Mouse (Mus musculus): Measurements from ENCODE around the gene Grb14. TPM values are rescaled to one million over a fixed set of nuclear protein-coding genes. Genes with fewer than 3 reads are reported as not detected.

Grb14 gene
- polyA plus RNA-seq, 1 experiment: 0.55 TPM

- H3K27ac ChIP-seq (ENCODE audit: insufficient read depth, low read depth, low read length): no peak overlapping the region
- H3K4me1 ChIP-seq (ENCODE audit: control insufficient read depth, insufficient read depth, low read length): no peaks in the 10 kb centered on the region
- no peak overlapping the region for H3K4me3 ChIP-seq (ENCODE audit: insufficient read depth, low read length)
- TF ChIP-seq POLR2A (IDR thresholded peaks at IDR 0.05; ENCODE audit: borderline replicate concordance, low read depth, low read length): no peak
- no peak for TF ChIP-seq CTCF (IDR thresholded peaks at IDR 0.05; ENCODE audit: low read depth, low read length)
Observed at GRCm38 (mm10) chr2:65021691-65022362, 3.0 kb downstream of the Grb14 start.

DNA sequence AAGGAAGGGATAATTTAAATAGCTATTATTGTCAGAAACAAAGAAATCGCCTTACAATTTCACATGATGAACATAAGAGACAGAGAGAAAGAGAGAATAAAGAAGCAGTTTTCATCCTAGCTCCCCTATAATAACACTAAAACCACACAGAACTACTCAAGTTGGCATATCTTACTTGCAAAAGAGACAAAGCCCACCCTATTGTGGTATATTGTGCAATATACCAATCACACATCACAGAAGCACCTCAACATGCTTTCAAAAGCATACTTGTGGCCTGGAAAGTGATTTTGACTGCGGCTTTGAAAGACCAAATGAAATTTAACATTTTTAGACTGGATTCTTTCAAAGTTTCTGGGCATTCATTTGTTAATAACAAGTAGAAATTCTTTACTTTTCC, 7.4 kb downstream of the Grb14 start:
- Histone ChIP-seq H3K4me1 (ENCODE audit: control insufficient read depth, insufficient read depth, low read length) (no peaks in the 10 kb centered on the region), H3K27ac (ENCODE audit: insufficient read depth, low read depth, low read length) (no peak overlapping the region), H3K4me3 (ENCODE audit: insufficient read depth, low read length) (no peak overlapping the region)
- TF ChIP-seq POLR2A (IDR thresholded peaks at IDR 0.05; ENCODE audit: borderline replicate concordance, low read depth, low read length): no peak
- no peak for TF ChIP-seq CTCF (IDR thresholded peaks at IDR 0.05; ENCODE audit: low read depth, low read length)

- Histone ChIP-seq H3K4me1 (ENCODE audit: control insufficient read depth, insufficient read depth, low read length) (no peaks in the 10 kb centered on the region), H3K4me3 (ENCODE audit: insufficient read depth, low read length) (no peak overlapping the region), H3K27ac (ENCODE audit: insufficient read depth, low read depth, low read length) (no peak overlapping the region)
- TF ChIP-seq CTCF (IDR thresholded peaks at IDR 0.05; ENCODE audit: low read depth, low read length) (no peak), POLR2A (IDR thresholded peaks at IDR 0.05; ENCODE audit: borderline replicate concordance, low read depth, low read length) (no peak)
Observed at GRCm38 (mm10) chr2:65014552-65014951, 10.2 kb downstream of the Grb14 start.

DNA sequence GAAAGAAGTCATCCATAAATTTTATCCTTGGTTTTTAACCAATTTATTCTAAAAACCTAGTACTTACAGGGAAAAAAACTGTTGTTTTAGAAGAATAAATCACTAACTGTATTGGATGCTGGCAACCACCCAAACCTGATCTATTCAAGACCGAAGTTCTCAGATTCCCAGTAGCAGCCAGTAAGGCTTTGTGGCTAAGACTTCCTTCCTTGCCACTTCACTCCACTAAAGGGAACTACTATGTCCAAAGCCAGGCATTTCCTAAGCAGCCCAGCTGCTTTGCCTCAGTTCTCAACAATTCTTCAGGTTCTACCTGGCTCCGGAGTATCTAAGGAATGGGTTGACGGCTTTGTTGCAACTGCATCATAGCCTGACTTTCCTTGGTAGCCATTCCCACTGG, 14.7 kb downstream of the Grb14 start:
- TF ChIP-seq POLR2A (IDR thresholded peaks at IDR 0.05; ENCODE audit: borderline replicate concordance, low read depth, low read length) (no peak), CTCF (IDR thresholded peaks at IDR 0.05; ENCODE audit: low read depth, low read length) (no peak)
- Histone ChIP-seq H3K4me3 (ENCODE audit: insufficient read depth, low read length) (no peak overlapping the region), H3K27ac (ENCODE audit: insufficient read depth, low read depth, low read length) (no peak overlapping the region), H3K4me1 (ENCODE audit: control insufficient read depth, insufficient read depth, low read length) (no peaks in the 10 kb centered on the region)

DNA sequence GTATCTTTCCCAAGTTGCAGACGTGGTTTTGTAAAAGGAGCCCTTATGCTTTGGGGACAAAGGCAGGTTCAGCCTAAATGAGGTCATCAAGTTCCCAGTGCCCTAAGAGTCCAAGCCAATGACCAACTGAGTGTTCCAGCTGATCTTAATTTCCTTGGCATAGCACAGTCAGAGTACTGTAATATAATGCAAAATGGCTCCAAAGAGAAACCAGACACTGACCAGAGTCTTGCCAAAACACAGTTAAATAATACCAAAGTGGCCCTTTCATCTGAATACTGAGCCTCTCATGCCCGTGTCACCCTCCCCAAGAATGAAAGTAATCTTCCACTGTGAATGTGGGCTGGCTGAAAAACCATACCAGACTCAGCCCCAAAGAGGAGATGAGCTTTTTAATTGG, 17.4 kb downstream of the Grb14 start:
- Histone ChIP-seq H3K4me3 (ENCODE audit: insufficient read depth, low read length) (no peak overlapping the region), H3K4me1 (ENCODE audit: control insufficient read depth, insufficient read depth, low read length) (no peaks in the 10 kb centered on the region), H3K27ac (ENCODE audit: insufficient read depth, low read depth, low read length) (no peak overlapping the region)
- no peak for TF ChIP-seq POLR2A (IDR thresholded peaks at IDR 0.05; ENCODE audit: borderline replicate concordance, low read depth, low read length)
- TF ChIP-seq CTCF (IDR thresholded peaks at IDR 0.05; ENCODE audit: low read depth, low read length): no peak

- TF ChIP-seq CTCF (IDR thresholded peaks at IDR 0.05; ENCODE audit: low read depth, low read length) (no peak), POLR2A (IDR thresholded peaks at IDR 0.05; ENCODE audit: borderline replicate concordance, low read depth, low read length) (no peak)
- no peaks in the 10 kb centered on the region for H3K4me1 ChIP-seq (ENCODE audit: control insufficient read depth, insufficient read depth, low read length)
- no peak overlapping the region for H3K27ac ChIP-seq (ENCODE audit: insufficient read depth, low read depth, low read length)
- no peak overlapping the region for H3K4me3 ChIP-seq (ENCODE audit: insufficient read depth, low read length)
Observed at GRCm38 (mm10) chr2:65005044-65005443, 19.7 kb downstream of the Grb14 start.

GRCm38 (mm10) chr2:65003433-65003832, 21.4 kb downstream of the Grb14 start:
- H3K27ac ChIP-seq (ENCODE audit: insufficient read depth, low read depth, low read length): no peak overlapping the region
- H3K4me1 ChIP-seq (ENCODE audit: control insufficient read depth, insufficient read depth, low read length): no peaks in the 10 kb centered on the region
- no peak for TF ChIP-seq POLR2A (IDR thresholded peaks at IDR 0.05; ENCODE audit: borderline replicate concordance, low read depth, low read length)
- TF ChIP-seq CTCF (IDR thresholded peaks at IDR 0.05; ENCODE audit: low read depth, low read length): no peak
- no peak overlapping the region for H3K4me3 ChIP-seq (ENCODE audit: insufficient read depth, low read length)

DNA sequence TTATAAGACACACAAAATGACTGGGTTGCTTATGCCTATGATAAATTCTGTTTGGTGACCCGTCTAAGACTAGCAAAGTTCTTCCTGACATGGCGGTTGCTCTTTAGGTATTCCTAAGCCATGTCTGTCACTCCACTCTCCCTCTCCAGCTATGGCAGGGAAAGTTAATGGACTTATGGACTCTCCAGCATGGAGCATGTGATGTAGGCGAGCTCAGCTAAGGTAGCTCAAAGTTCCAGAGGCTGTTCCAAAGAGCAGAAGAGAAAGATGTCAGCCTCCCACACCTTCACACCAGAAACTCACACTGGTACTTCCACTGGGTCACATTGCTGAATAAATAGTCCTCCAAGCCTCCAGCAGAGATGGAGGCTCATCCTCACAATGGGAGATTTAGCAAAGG, 22.2 kb downstream of the Grb14 start:
- H3K4me1 ChIP-seq (ENCODE audit: control insufficient read depth, insufficient read depth, low read length): no peaks in the 10 kb centered on the region
- no peak overlapping the region for H3K27ac ChIP-seq (ENCODE audit: insufficient read depth, low read depth, low read length)
- TF ChIP-seq POLR2A (IDR thresholded peaks at IDR 0.05; ENCODE audit: borderline replicate concordance, low read depth, low read length): no peak
- TF ChIP-seq CTCF (IDR thresholded peaks at IDR 0.05; ENCODE audit: low read depth, low read length): no peak
- no peak overlapping the region for H3K4me3 ChIP-seq (ENCODE audit: insufficient read depth, low read length)

- H3K4me1 ChIP-seq (ENCODE audit: control insufficient read depth, insufficient read depth, low read length): no peaks in the 10 kb centered on the region
- no peak overlapping the region for H3K4me3 ChIP-seq (ENCODE audit: insufficient read depth, low read length)
- no peak for TF ChIP-seq CTCF (IDR thresholded peaks at IDR 0.05; ENCODE audit: low read depth, low read length)
- no peak for TF ChIP-seq POLR2A (IDR thresholded peaks at IDR 0.05; ENCODE audit: borderline replicate concordance, low read depth, low read length)
- no peak overlapping the region for H3K27ac ChIP-seq (ENCODE audit: insufficient read depth, low read depth, low read length)
Observed at GRCm38 (mm10) chr2:64995048-64995447, 29.7 kb downstream of the Grb14 start.

- H3K27ac ChIP-seq (ENCODE audit: insufficient read depth, low read depth, low read length): no peak overlapping the region
- TF ChIP-seq POLR2A (IDR thresholded peaks at IDR 0.05; ENCODE audit: borderline replicate concordance, low read depth, low read length) (no peak), CTCF (IDR thresholded peaks at IDR 0.05; ENCODE audit: low read depth, low read length) (no peak)
- no peaks in the 10 kb centered on the region for H3K4me1 ChIP-seq (ENCODE audit: control insufficient read depth, insufficient read depth, low read length)
- no peak overlapping the region for H3K4me3 ChIP-seq (ENCODE audit: insufficient read depth, low read length)
Observed at GRCm38 (mm10) chr2:64989426-64990187, 35.2 kb downstream of the Grb14 start.
